Mouse (Mus musculus) embryo, embryonic 9.5 days (tissue): ENCODE data around the gene Sfxn2.
A peak's percentile ranks its signal among the peaks of the same experiment; 100 is the strongest.

ENCODE experiments used
- DNase-seq: peaks from one replicate; pipeline ENCODE4 v3.0.0-alpha.2; 2017; ENCODE audit errors: extremely low spot score

Sfxn2 gene

GRCm38 (mm10) chr19:46572951-46573937 is at the start of gene Sfxn2, which contains the start of gene Arl3:
TSS of gene Sfxn2 (plus strand) at chr19:46573365.
TSS of gene Arl3 (minus strand) at chr19:46573198.
- DNase-seq, result peak; percentile 99

GRCm38 (mm10) chr19:46523480-46524151 is 49.5 kb upstream of the Sfxn2 start:
- peak; percentile 81 for DNase-seq

DNA sequence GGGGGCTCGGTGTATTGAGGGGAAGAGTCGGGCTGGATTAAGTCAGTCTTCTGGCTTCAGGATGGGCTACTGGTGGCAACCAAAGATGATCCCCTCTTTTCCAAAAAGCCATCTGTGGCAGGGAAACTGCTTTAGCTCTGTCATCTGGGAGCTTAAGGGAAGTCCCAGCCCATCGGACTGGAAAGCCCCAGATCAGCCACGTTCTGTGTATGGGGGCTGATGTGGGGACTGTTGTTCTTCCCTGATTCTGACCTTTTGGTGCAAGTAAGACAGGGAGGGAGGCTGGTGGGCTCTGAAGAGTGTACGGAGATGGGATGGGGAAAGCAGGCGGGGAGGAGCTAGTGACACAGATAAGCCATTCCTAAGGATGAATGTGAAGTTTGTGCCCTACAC is 49.0 kb upstream of the Sfxn2 start:
- no peak for DNase-seq

DNA sequence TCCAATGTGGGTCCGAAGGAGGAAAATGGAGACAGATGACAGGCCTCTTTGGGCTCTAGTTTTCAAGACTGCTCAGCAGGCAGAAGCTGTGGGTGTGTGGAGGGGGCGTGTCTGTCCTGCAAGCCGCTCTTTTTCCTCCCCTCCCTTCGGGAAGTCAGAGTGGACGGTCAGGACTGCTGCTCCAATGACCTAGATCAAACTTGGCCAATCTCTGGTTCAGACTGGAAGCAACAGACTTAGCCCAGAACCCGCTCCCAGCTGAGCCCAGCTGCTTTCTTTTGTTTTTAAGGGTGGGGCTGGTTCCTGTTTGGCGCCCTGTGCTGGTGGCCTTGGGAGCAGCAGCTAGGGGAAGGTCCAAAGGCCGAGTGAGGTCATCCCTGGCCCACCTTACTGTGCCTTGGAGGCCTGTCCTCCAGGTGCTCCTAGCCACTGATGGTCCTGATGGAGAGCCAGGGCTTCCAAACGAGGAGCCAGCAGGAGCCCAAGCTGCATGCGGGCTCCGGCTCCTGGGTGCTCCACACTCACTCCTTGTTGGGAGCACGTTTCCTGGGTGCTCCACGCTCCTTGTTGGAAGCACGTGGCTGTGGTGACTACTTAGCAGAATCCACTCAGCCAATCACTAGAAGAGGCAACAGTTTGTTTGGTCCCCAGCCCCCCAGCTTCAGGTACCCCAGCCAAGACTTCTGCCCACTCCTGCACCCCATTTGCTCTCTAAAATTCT is 48.4 kb upstream of the Sfxn2 start:
- peak; percentile 59 for DNase-seq

GRCm38 (mm10) chr19:46525691-46526631 is 47.2 kb upstream of the Sfxn2 start:
- no peak for DNase-seq

- DNase-seq, result no peak
These were observed 45.3 kb upstream of the Sfxn2 start for GRCm38 (mm10) chr19:46527632-46528528.

GRCm38 (mm10) chr19:46528529-46529213 is 44.5 kb upstream of the Sfxn2 start:
- peak; percentile 85 for DNase-seq

DNA sequence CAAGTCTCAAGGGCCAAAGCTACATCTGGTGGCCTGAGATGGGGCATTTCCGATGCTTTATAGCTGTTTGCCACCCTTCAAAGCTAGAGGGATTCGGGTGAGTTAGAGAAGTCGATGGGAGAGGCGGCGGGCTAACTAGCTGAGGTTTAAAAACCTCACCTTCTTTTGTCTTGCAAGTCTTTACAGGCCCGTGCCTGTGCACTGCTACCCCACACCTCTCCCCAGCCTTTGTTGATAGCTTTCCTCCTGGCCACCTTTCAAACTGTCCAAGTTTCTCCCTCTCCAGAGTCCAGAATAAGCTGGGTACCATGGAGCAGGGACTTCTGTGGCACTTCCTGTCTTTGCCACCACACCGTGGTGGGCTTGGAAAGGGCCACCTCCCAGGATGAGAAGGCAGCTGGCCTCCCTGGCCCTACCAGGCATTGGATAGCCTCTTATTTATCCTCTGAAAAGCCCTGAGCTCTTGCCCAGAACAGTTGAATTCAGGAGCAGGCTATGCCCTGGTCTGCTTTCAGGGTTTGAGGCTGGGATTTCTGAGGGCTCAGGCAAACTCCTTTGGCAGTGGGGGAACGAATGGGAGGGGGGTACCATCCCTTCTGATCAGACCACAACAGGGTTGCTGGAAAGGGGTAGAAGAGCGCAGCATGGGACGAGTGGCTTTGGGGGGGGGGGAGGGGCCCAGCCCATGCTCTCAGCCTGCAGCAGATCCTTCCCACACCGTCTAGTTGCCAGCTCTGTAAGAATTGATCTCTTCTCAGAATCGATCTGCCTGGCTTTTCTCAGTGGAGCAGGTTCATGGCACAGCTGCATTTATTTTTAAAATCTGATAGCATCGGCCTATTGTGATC is 43.3 kb upstream of the Sfxn2 start:
- peak; percentile 59 for DNase-seq

DNA sequence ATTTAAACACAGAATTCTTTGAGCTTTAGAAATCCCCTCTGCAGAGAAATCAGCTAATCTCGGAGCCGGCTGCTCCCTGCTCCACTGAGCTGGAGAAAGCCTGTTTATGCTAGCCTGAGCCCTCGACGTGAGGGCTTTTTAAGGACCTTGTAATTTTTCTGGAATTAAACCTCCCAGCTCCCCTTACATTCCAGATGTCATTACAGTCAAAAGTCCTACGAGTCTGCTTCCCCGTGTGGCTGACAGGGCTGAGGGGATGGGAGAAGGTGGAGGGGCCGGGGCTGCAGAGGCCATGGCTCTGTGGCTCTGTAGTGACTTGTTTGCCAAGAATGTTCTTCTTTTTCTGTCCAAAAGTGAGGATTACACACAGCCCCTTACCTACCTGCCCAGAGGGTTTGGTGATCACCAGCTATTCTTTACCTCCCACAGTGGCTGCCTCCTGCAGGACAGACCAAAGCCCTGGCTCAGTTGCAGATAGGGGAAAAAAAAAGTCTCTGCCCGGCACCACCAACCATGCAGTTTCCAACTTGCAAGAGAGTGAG is 42.6 kb upstream of the Sfxn2 start:
- DNase-seq, result no peak

- peak; percentile 55 for DNase-seq
These were observed 41.8 kb upstream of the Sfxn2 start for GRCm38 (mm10) chr19:46531071-46532030.

DNA sequence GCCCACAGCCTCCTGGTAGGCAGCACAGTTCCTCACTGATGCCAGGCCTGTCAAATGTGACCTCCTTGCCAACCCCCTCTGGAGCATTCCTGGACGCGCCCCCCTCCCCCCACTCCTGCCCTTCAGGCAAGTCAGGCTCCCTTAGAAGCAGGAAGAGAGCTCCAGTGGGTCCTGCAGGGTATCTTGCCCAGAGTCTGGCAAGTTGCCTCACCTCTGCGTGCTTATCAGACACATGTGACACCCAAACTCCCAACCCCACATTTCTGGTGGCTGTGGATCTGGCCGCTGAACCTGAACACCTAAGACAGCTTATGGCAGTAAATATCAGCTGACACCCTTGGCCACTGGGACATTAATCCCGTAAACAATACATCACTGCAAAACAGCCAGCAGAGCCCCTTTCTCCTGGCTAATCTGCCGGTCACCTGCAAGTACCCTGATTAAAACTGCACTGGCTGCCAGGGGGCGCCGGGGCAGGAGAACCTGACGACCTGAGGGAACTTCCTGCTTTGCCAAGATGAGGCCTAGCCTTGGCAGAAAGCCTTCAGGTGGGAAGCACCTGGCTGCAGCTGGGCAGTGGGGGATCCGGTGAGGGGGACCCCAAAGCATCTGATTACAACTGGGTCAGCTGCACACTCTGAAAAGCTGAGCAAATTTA is 41.0 kb upstream of the Sfxn2 start:
- peak; percentile 38 for DNase-seq

- DNase-seq, result peak; percentile 52
These were observed 40.1 kb upstream of the Sfxn2 start for GRCm38 (mm10) chr19:46533066-46533465.

DNA sequence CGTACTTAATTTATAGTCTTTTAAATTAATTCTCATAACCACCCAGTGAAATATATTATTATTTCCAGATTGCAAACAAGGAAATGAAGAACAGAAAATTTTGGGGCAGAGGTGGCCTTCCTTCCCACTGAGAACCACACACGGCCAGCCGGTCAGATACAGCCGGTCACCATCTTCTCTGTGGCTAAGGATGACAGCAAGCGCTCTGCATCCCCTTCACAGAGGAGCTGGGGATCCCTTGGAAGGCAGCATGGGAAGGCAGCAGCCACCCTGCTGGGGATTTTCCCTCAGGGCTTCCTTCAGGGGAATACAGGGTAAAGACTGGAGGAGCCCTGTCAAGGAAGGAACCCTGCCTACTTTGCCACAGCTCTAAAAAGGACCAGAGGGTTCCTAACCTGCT is 39.6 kb upstream of the Sfxn2 start:
- DNase-seq, result no peak

- no peak for DNase-seq
These were observed 38.5 kb upstream of the Sfxn2 start for GRCm38 (mm10) chr19:46534542-46535098.

DNA sequence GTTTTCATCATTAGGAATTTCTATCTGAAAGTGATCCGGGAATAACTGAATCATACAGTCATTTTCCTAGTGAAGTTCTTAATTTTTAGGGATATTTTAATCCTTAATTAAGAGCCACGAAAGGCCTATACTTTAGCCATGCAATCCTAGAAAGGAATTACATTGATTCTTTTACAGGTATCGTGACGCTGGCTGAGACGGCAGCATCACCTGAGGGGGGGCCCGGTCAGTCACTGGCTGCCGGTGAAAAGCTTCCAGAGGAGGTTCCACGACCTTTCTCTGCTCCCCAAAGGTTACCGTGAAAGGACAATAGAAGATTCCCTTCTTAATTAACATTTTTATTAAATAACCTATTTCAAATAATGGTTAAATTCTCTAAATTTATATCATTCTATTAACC is 35.8 kb upstream of the Sfxn2 start:
- no peak for DNase-seq

- no peak for DNase-seq
These were observed 35.0 kb upstream of the Sfxn2 start for GRCm38 (mm10) chr19:46538213-46538612.
